In the genomic region with DNA sequence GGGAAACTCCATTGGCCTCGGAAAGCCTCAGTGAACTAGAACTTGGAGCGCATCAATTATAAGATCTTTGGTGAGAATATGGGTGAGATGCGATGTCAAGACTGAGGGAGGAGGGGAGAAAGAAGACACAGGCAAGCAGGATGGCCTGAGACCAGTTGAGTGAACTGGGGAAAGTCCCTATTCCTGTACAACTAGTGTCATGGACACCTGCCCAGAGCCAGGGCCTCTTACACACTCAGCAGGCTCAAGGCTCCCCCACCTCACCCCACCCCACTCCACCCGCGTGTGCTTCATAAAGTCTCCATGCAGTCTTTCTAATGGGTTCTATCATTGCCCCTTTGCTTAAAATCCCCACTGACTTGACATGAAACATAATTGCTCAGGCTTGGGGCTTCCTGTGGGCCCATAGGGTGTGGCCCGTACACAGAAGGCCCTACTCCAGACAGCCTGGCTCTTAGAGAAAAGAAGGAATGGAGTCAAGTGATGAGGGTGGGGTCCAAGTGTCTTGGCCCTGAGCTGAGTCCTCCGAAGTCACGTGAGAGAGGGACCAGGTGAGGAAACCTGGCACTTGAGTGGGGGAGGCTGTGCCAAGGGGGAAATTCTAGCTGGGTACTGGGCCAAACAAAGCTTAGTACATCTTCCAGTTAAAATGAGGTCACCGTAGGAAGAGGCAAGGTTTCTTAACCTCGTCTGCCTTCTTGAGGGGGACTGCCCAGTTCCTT, we compare ENCODE assay signal across 24 mouse cellular contexts. TPM values are rescaled to one million over a fixed set of nuclear protein-coding genes. Genes with fewer than 3 reads are reported as not detected.
DNase-seq lines count a peak whose midpoint lies in the region; ATAC-seq lines count a peak whose summit lies in the region.
"Had no signal": no experiment of that assay in that cellular context is flagged by ENCODE, and none has a peak within 500 bp of the region (broad histone marks: within the 10 kb centered on the region; RNA-seq: fewer than 3 reads in every experiment).

No protein-coding gene starts in this region.

- no peaks in the 10 kb centered on the region for H3K27me3 ChIP-seq in embryonic facial prominence, embryonic 15.5 days
- H3K27me3 ChIP-seq in embryonic facial prominence, embryonic 10.5 days (replicated peaks; ENCODE audit: low read depth, poor library complexity, severe bottlenecking): no peaks in the 10 kb centered on the region
- H3K27me3 ChIP-seq in hindbrain, embryonic 10.5 days (ENCODE audit: insufficient read depth, poor library complexity, severe bottlenecking): no peaks in the 10 kb centered on the region
- H3K27me3 ChIP-seq in hindbrain, embryonic 14.5 days (ENCODE audit: control insufficient read depth, insufficient read depth, low read length): no peaks in the 10 kb centered on the region
- peaks cover 3% of the 10 kb centered on the region; the same call in 1 of the 2 replicates for H3K27me3 ChIP-seq in neural tube, embryonic 15.5 days (replicated peaks)
- H3K27me3 ChIP-seq: embryonic facial prominence, embryonic 12.5 days; liver, embryonic 15.5 days had no signal

- H3K4me3 ChIP-seq in embryonic facial prominence, embryonic 15.5 days (replicated peaks): no peak overlapping the region
- no peak overlapping the region for H3K4me3 ChIP-seq in embryonic facial prominence, embryonic 10.5 days
- no peak overlapping the region for H3K4me3 ChIP-seq in hindbrain, embryonic 10.5 days
- H3K4me3 ChIP-seq in hindbrain, embryonic 14.5 days (replicated peaks; ENCODE audit: low read length): no peak overlapping the region
- no peak overlapping the region for H3K4me3 ChIP-seq in neural tube, embryonic 15.5 days (replicated peaks)
- H3K4me3 ChIP-seq: embryonic facial prominence, embryonic 12.5 days; heart, embryonic 12.5 days; liver, embryonic 15.5 days had no signal

- H3K27ac ChIP-seq in embryonic facial prominence, embryonic 15.5 days (replicated peaks): peak overlapping the region; percentile 30; the same call in 1 of the 2 replicates
- H3K27ac ChIP-seq in embryonic facial prominence, embryonic 10.5 days (replicated peaks): no peak overlapping the region
- peak overlapping the region; percentile 70 for H3K27ac ChIP-seq in hindbrain, embryonic 10.5 days
- H3K27ac ChIP-seq in hindbrain, embryonic 14.5 days: no peak overlapping the region
- no peak overlapping the region for H3K27ac ChIP-seq in neural tube, embryonic 15.5 days (replicated peaks)
- H3K27ac ChIP-seq: liver, embryonic 15.5 days; macrophage had no signal

- H3K9me3 ChIP-seq in embryonic facial prominence, embryonic 15.5 days (replicated peaks): no peaks in the 10 kb centered on the region
- no peaks in the 10 kb centered on the region for H3K9me3 ChIP-seq in embryonic facial prominence, embryonic 10.5 days
- H3K9me3 ChIP-seq in hindbrain, embryonic 10.5 days: no peaks in the 10 kb centered on the region
- no peaks in the 10 kb centered on the region for H3K9me3 ChIP-seq in hindbrain, embryonic 14.5 days (ENCODE audit: control insufficient read depth, low read length)
- H3K9me3 ChIP-seq in neural tube, embryonic 15.5 days (replicated peaks): no peaks in the 10 kb centered on the region
- H3K9me3 ChIP-seq: embryonic facial prominence, embryonic 12.5 days; G1E; heart, embryonic 12.5 days; liver, embryonic 15.5 days had no signal

- DNase-seq in embryonic facial prominence, embryonic 10.5 days (ENCODE audit: low spot score): no peak
- no peak for DNase-seq in hindbrain, embryonic 10.5 days (ENCODE audit: low spot score)
- no peak for DNase-seq in hindbrain, embryonic 14.5 days (ENCODE audit: low spot score)
- DNase-seq in adipocyte (ENCODE audit: low spot score): peak; percentile 14
- peak; percentile 22 for DNase-seq in lung, postnatal 10 days
- DNase-seq in left cerebral cortex, postnatal 36 days (ENCODE audit: low spot score in 2 of 2): no peak
- DNase-seq: adrenal gland, postnatal 36 days; cerebellum, adult 8-10 months; heart, postnatal 14 days; kidney, adult 11 months; right cerebral cortex, adult 18-20 months; thymus, adult 2 months had no signal

- no peak for ATAC-seq in embryonic facial prominence, embryonic 15.5 days (ENCODE audit: insufficient number of reproducible peaks, low FRiP score, low TSS enrichment, low read depth)
- ATAC-seq in hindbrain, embryonic 14.5 days (ENCODE audit: low FRiP score): no peak
- ATAC-seq in neural tube, embryonic 15.5 days (ENCODE audit: low FRiP score): no peak
- ATAC-seq: CD4-positive, CD25-positive, alpha-beta regulatory T cell, adult 4 months; forebrain, embryonic 16.5 days had no signal

- H3K36me3 ChIP-seq in embryonic facial prominence, embryonic 15.5 days: no peaks in the 10 kb centered on the region
- no peaks in the 10 kb centered on the region for H3K36me3 ChIP-seq in embryonic facial prominence, embryonic 10.5 days (replicated peaks)
- no peaks in the 10 kb centered on the region for H3K36me3 ChIP-seq in hindbrain, embryonic 10.5 days
- H3K36me3 ChIP-seq in hindbrain, embryonic 14.5 days (replicated peaks; ENCODE audit: control insufficient read depth, insufficient read depth): no peaks in the 10 kb centered on the region
- H3K36me3 ChIP-seq in neural tube, embryonic 15.5 days: no peaks in the 10 kb centered on the region
- H3K36me3 ChIP-seq: embryonic facial prominence, embryonic 12.5 days; G1E; heart, embryonic 12.5 days; liver, embryonic 15.5 days had no signal

- WGBS in embryonic facial prominence, embryonic 15.5 days: 87% methylated on average over 10 of the region's 10 CpGs
- WGBS in embryonic facial prominence, embryonic 10.5 days: 93% methylated on average over 10 of the region's 10 CpGs
- WGBS in hindbrain, embryonic 10.5 days: 95% methylated on average over 10 of the region's 10 CpGs
- WGBS in hindbrain, embryonic 14.5 days: 93% methylated on average over 10 of the region's 10 CpGs
- 92% methylated on average over 10 of the region's 10 CpGs for WGBS in neural tube, embryonic 15.5 days

- no peak overlapping the region for H3K9ac ChIP-seq in embryonic facial prominence, embryonic 15.5 days
- H3K9ac ChIP-seq in hindbrain, embryonic 14.5 days: no peak overlapping the region
- H3K9ac ChIP-seq in neural tube, embryonic 15.5 days (replicated peaks): no peak overlapping the region
- H3K9ac ChIP-seq: embryonic facial prominence, embryonic 12.5 days; heart, embryonic 12.5 days; liver, embryonic 15.5 days had no signal

- H3K4me1 ChIP-seq in embryonic facial prominence, embryonic 15.5 days: peaks cover 4% of the 10 kb centered on the region; the same call in 1 of the 2 replicates
- peaks cover 47% of the 10 kb centered on the region for H3K4me1 ChIP-seq in embryonic facial prominence, embryonic 10.5 days
- peaks cover 40% of the 10 kb centered on the region for H3K4me1 ChIP-seq in hindbrain, embryonic 10.5 days (replicated peaks)
- peaks cover 14% of the 10 kb centered on the region for H3K4me1 ChIP-seq in hindbrain, embryonic 14.5 days (replicated peaks; ENCODE audit: control insufficient read depth, insufficient read depth, low read length)
- H3K4me1 ChIP-seq in neural tube, embryonic 15.5 days: peaks cover 17% of the 10 kb centered on the region
- H3K4me1 ChIP-seq: liver, embryonic 15.5 days had no signal

- H3K4me2 ChIP-seq in embryonic facial prominence, embryonic 15.5 days (replicated peaks): no peak overlapping the region
- no peak overlapping the region for H3K4me2 ChIP-seq in hindbrain, embryonic 14.5 days (replicated peaks)
- H3K4me2 ChIP-seq in neural tube, embryonic 15.5 days: no peak overlapping the region
- H3K4me2 ChIP-seq: embryonic facial prominence, embryonic 12.5 days; heart, embryonic 12.5 days; liver, embryonic 15.5 days; midbrain, embryonic 11.5 days had no signal

- intact Hi-C loops in left cerebral cortex, postnatal 36 days (cut with DNase I): no loop called here

RNA-seq across cellular contexts. Expression of gene Tpbgl, which starts 39.0 kb away (rescaled TPM):
- polyA plus RNA-seq in embryonic facial prominence, embryonic 15.5 days (2015; fragmentation: Nextera tagmentation; extraction: Ambion mirVana): 1.0 and 1.1 TPM in 2 replicates
- polyA plus RNA-seq in embryonic facial prominence, embryonic 10.5 days (2016; fragmentation: Nextera tagmentation; extraction: Ambion mirVana): 0.55 and 0.60 TPM in 2 replicates
- polyA plus RNA-seq in hindbrain, embryonic 10.5 days (2016; fragmentation: Nextera tagmentation; extraction: Ambion mirVana): 0.59 and 0.81 TPM in 2 replicates
- 1.7 and 2.5 TPM in 2 replicates for polyA plus RNA-seq in hindbrain, embryonic 14.5 days (2014; fragmentation: Nextera tagmentation; extraction: Ambion mirVana)
- 2.5 and 3.2 TPM in 2 replicates for polyA plus RNA-seq in neural tube, embryonic 15.5 days (2015; fragmentation: Nextera tagmentation; extraction: Ambion mirVana)
- 1 to 10 TPM; 3.2 to 4.2 TPM for total RNA-seq in left cerebral cortex, postnatal 36 days (2021)
- total RNA-seq: common myeloid progenitor, adult 5-6 weeks; monocyte, adult 5-6 weeks had no signal
- polyA plus RNA-seq: G1E had no signal

RNA-seq across cellular contexts. Expression of gene Slco2b1, which starts 45.2 kb away (rescaled TPM):
- polyA plus RNA-seq in embryonic facial prominence, embryonic 15.5 days (2015; fragmentation: Nextera tagmentation; extraction: Ambion mirVana): 3.9 and 4.1 TPM in 2 replicates
- polyA plus RNA-seq in embryonic facial prominence, embryonic 10.5 days (2016; fragmentation: Nextera tagmentation; extraction: Ambion mirVana): 1.2 and 1.7 TPM in 2 replicates
- polyA plus RNA-seq in hindbrain, embryonic 10.5 days (2016; fragmentation: Nextera tagmentation; extraction: Ambion mirVana): 2.3 and 3.5 TPM in 2 replicates
- 7.7 and 8.4 TPM in 2 replicates for polyA plus RNA-seq in hindbrain, embryonic 14.5 days (2014; fragmentation: Nextera tagmentation; extraction: Ambion mirVana)
- 6.1 and 8.7 TPM in 2 replicates for polyA plus RNA-seq in neural tube, embryonic 15.5 days (2015; fragmentation: Nextera tagmentation; extraction: Ambion mirVana)
- 10 to 100 TPM; 11.7 to 14.2 TPM for total RNA-seq in left cerebral cortex, postnatal 36 days (2021)

Comparison
In these comparisons a context has a peak if more than half of its experiments do, and no peak if none do; other contexts are left out.
1. H3K27ac ChIP-seq: peak in embryonic facial prominence, embryonic 15.5 days (single experiment) and hindbrain, embryonic 10.5 days (single experiment); none in embryonic facial prominence, embryonic 10.5 days (single experiment), hindbrain, embryonic 14.5 days (single experiment) and neural tube, embryonic 15.5 days (single experiment).
2. DNase-seq: peak in adipocyte (single experiment) and lung, postnatal 10 days (single experiment); none in embryonic facial prominence, embryonic 10.5 days (single experiment), hindbrain, embryonic 10.5 days (single experiment), hindbrain, embryonic 14.5 days (single experiment) and left cerebral cortex, postnatal 36 days (0 of 2).